Mouse (Mus musculus) liver, postnatal 0 days (tissue): ENCODE data around the gene Ttc19. TPM values are rescaled to one million over a fixed set of nuclear protein-coding genes. Genes with fewer than 3 reads are reported as not detected.

Experiments used
- ATAC-seq: fragments of 200-750 bp; cut with Nextera tagmentation; 2 replicates; pipeline ENCODE4 v1.8.0; 2017; ENCODE audit warnings: mild to moderate bottlenecking, moderate library complexity
- DNase-seq: peaks from one replicate; pipeline ENCODE4 v3.0.0-alpha.2; 2016
- H3K27ac ChIP-seq: fragments of 300-500 bp; sonication (generic); 2 replicates; pipeline ENCODE4 v1.5.1; 2014; ENCODE audit warnings: antibody characterized with exemption, moderate library complexity, mild to moderate bottlenecking, low read depth
- H3K27me3 ChIP-seq: fragments of 300-500 bp; sonication (generic); 2 replicates; pipeline ENCODE4 v1.6.1; 2014; ENCODE audit warnings: low read length, control low read depth, mixed read lengths; ENCODE audit not compliant: insufficient read depth
- H3K36me3 ChIP-seq: fragments of 300-500 bp; sonication (generic); replicated peaks from 2 replicates; pipeline ENCODE4 v1.6.1; 2014; ENCODE audit warnings: mild to moderate bottlenecking, control low read depth, low read length, moderate library complexity, mixed read lengths; ENCODE audit not compliant: insufficient read depth
- H3K4me1 ChIP-seq: fragments of 300-500 bp; sonication (generic); 2 replicates; pipeline ENCODE4 v1.6.1; 2014; ENCODE audit warnings: antibody characterized with exemption, mild to moderate bottlenecking, control low read depth; ENCODE audit not compliant: insufficient read depth
- H3K4me2 ChIP-seq: fragments of 300-500 bp; sonication (generic); 2 replicates; pipeline ENCODE4 v1.6.1; 2014; ENCODE audit warnings: low read depth, mild to moderate bottlenecking, low read length, moderate library complexity, mixed read lengths
- H3K4me3 ChIP-seq: fragments of 300-500 bp; sonication (generic); 2 replicates; pipeline ENCODE4 v1.5.1; 2014; ENCODE audit warnings: low read depth, low read length
- H3K9ac ChIP-seq: fragments of 300-500 bp; sonication (generic); replicated peaks from 2 replicates; pipeline ENCODE4 v1.6.1; 2014; ENCODE audit warnings: mild to moderate bottlenecking, moderate library complexity
- H3K9me3 ChIP-seq: fragments of 300-500 bp; sonication (generic); 2 replicates; pipeline ENCODE4 v1.6.1; 2016; ENCODE audit warnings: mild to moderate bottlenecking, control low read depth, low read length, mixed read lengths
- CTCF ChIP-seq: sonication (generic); IDR thresholded peaks from 2 replicates; pipeline ENCODE4 v1.5.1; 2016; ENCODE audit warnings: antibody characterized with exemption, low read depth
- EP300 ChIP-seq: IDR thresholded peaks from 2 replicates; pipeline ENCODE4 v1.6.1; 2016; ENCODE audit warnings: antibody characterized with exemption, low read depth, mild to moderate bottlenecking
- WGBS: fragments of 180-500 bp; shearing (Covaris S2); extraction: QIAGEN DNeasy Blood & Tissue Kit; methylation state at CpG from one replicate; pipeline ENCODE4 v1.1.7; 2014; ENCODE audit not compliant: insufficient replicate concordance; 5-methylcytosine and 5-hydroxymethylcytosine counted together
- polyA plus RNA-seq: library from polyadenylated mRNA; unstranded; fragments of >200 nt; fragmentation: Nextera tagmentation; extraction: Ambion mirVana; gene quantifications from 2 replicates; pipeline ENCODE4 v1.2.1, GENCODE M21; 2015

Ttc19 gene
- polyA plus RNA-seq, result 4.8 and 4.9 TPM in 2 replicates

DNA sequence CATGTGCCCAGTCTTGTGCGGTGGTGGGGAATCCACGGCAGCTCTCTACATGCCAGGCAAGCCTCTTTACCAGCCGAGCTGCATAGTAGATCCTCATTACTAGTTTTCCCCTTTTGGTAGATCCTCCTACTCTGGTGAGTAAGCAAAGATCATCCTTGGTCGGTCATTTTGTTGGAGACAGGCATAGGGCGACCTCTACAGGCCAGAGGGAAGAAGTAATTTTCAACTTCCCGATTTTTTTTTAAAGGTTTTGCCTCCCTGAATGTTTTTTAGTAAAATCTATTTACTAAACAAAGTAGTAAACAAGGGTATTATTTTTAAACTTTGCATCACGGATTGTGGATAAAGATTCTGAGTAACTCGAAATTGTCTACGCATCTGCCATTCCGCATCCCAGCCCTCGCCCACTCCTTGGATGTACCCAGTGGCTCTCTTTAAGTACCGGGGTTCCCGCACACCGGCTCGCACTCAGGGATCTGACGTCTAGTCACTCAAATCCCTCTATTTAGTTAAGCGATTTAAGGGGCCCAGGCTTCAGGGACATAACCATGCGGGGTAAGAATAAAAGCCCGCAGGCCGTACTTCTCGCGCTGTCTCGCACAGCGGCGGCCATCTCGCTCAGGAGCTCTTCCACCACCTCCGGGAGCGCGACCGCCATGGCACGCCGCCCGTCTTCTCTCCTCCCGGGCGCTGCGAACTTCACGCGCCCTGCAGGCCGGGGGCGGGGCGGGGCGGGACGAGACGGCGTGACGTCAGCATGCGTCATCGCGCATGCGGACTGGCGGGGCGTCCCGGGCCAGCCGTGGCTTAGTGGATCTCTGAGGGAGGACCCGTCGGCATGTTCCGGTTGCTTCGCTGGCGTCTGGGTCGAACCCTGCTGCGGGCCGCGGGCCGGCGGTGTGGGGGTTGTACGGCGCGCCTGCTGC lies at the start of gene Ttc19, which contains the start of gene Zswim7:
Ttc19 (plus strand) TSS at position 799 of the 926 bp plus-strand sequence.
Zswim7 (minus strand) TSS at position 701 of the 926 bp plus-strand sequence.
- H3K9me3 ChIP-seq, result no peaks in the 10 kb centered on the region
- peak; percentile 97 for DNase-seq
- WGBS, result under 1% methylated on average over 65 of the region's 68 CpGs
- peaks cover 11% of the 10 kb centered on the region for H3K36me3 ChIP-seq
- TF ChIP-seq CTCF, result peak; percentile 89
- no peak for TF ChIP-seq EP300
- H3K4me2 ChIP-seq, result peak within 1 kb of the TSS; percentile 93
- H3K4me1 ChIP-seq, result peaks cover 7% of the 10 kb centered on the region
- H3K9ac ChIP-seq, result peak within 1 kb of the TSS; percentile 85
- peak within 1 kb of the TSS; percentile 97 for H3K27ac ChIP-seq
- no peaks in the 10 kb centered on the region for H3K27me3 ChIP-seq
- ATAC-seq, result peak; percentile 93
- peak within 1 kb of the TSS; percentile 73 for H3K4me3 ChIP-seq

DNA sequence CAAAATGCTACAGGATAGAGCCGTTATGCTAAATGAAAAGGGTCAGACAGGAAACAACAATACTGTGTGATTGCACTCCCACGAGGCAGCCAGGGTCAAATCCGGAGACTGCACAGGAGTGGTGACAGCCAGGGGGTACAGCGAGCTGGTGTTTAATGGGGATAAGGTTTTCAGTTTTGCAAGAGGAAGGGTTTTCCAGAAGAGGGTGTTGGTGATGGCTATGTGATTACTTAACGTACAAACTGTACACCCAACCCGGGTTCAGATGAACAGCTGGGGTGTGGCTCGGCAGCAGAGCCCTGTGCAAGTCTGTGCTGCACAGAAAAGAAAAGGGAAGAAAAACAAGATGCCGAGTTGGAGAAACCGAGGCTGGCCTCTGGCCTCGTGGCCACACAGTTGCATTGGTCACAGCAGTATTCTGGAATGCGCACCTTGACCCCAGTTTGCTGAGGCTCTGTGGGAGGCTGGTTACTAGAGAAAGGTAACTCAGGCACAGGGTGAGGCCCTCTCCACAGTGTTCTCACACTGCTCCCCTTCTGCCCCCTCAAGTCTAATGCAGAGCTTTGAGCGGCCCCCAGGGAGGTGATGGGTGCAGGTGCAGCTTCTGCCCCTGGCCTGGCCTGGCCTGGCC lies 40.5 kb upstream of the Ttc19 start:
- ATAC-seq, result no peak
- H3K9me3 ChIP-seq, result no peaks in the 10 kb centered on the region
- 52% methylated on average over 12 of the region's 12 CpGs for WGBS
- H3K27ac ChIP-seq, result no peak overlapping the region
- no peak for DNase-seq
- no peak overlapping the region for H3K4me2 ChIP-seq
- peaks cover 6% of the 10 kb centered on the region; the same call in 1 of the 2 replicates for H3K4me1 ChIP-seq
- H3K27me3 ChIP-seq, result no peaks in the 10 kb centered on the region
- no peak for TF ChIP-seq CTCF
- no peak for TF ChIP-seq EP300
- no peak overlapping the region for H3K4me3 ChIP-seq
- H3K9ac ChIP-seq, result no peak overlapping the region
- H3K36me3 ChIP-seq, result no peaks in the 10 kb centered on the region

DNA sequence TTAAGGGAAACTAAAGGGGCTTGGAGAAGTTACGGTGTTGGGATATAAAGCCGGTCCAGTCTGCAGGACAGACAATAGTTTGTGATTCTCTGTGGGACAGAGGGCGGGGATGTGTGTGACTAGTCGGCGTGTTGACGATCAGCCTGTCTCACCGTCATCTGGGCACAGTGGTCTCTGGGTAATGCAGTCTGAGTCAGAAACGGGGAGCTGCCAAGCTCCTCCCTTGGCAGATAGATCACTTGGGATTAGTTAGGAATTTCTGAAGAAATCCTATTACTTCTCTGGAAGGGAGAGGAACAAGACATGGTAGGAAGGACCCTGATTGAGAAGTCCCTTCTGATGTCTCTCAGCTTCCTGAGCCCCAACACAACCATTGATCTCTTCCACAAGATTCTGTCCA lies 37.4 kb upstream of the Ttc19 start:
- no peak for DNase-seq
- WGBS, result 76% methylated on average over 8 of the region's 8 CpGs
- ATAC-seq, result no peak

DNA sequence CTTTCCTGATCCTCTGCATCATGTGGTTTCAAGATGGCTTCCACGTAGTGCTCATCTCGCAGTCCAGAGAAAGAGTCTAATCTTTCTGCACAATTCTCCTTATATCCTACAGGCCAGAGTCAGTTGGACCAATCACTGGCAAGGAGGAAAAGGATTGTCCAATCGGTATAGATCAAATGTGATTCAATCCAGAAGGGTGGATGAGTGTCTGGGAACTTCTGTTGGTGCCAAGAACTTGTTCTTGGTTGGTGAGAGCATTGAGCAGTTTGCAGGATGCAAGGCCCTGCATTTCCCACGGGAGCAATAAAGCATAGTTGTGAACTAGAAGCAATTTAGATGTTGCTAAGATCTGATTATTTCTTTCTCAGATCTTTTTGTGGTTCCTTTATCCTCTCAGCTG lies 36.8 kb upstream of the Ttc19 start:
- Histone ChIP-seq H3K27ac (no peak overlapping the region), H3K4me3 (no peak overlapping the region), H3K4me2 (no peak overlapping the region), H3K9ac (no peak overlapping the region), H3K36me3 (no peaks in the 10 kb centered on the region), H3K4me1 (peaks cover 19% of the 10 kb centered on the region), H3K9me3 (no peaks in the 10 kb centered on the region), H3K27me3 (peaks cover 23% of the 10 kb centered on the region)
- WGBS, result 78% methylated on average over 4 of the region's 4 CpGs
- ATAC-seq (no peak), DNase-seq (no peak)
- TF ChIP-seq EP300, result no peak
- no peak for TF ChIP-seq CTCF

More for the DNA sequence above, 37.4 kb upstream of the Ttc19 start:
- H3K36me3 ChIP-seq, result no peaks in the 10 kb centered on the region
- no peak overlapping the region for H3K4me2 ChIP-seq
- H3K9me3 ChIP-seq, result no peaks in the 10 kb centered on the region
- H3K27me3 ChIP-seq, result peaks cover 17% of the 10 kb centered on the region
- H3K4me1 ChIP-seq, result peaks cover 13% of the 10 kb centered on the region
- no peak overlapping the region for H3K4me3 ChIP-seq
- H3K9ac ChIP-seq, result no peak overlapping the region
- no peak overlapping the region for H3K27ac ChIP-seq
- TF ChIP-seq CTCF (no peak), EP300 (no peak)

DNA sequence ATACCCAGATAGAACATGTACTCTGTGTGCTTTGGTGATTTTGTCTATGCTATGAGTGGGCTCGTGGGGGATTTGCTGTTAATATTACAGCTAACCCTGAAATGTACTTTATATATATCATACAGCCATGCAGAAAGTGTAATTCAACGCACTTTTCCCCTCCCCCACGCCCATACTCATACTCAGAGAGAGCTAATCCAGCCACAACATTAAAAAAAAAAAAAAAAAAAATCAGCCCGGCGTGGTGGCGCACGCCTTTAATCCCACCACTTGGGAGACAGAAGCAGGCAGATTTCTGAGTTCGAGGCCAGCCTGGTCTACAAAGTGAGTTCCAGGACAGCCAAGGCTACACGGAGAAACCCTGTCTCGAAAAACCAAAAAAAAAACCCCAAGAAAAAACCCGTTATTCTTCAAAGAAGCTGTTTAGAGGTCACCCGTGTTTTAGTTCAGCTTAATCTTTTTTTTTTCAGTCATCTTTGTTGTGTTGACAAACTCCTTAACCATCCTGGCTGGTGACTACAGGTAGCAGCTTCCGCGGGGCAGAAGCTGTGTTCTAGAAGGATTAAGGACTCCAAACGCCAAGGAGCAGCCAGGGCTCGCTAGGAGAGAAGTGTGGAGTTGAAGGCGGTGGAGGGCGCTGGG lies 33.4 kb upstream of the Ttc19 start:
- H3K9me3 ChIP-seq, result no peaks in the 10 kb centered on the region
- H3K4me3 ChIP-seq, result peak overlapping the region; percentile 60
- DNase-seq (no peak), ATAC-seq (no peak)
- no peak overlapping the region for H3K9ac ChIP-seq
- H3K4me2 ChIP-seq, result peak overlapping the region; percentile 97
- no peak overlapping the region for H3K27ac ChIP-seq
- WGBS, result 30% methylated on average over 18 of the region's 18 CpGs
- TF ChIP-seq EP300 (no peak), CTCF (no peak)
- no peaks in the 10 kb centered on the region for H3K36me3 ChIP-seq
- peaks cover 16% of the 10 kb centered on the region for H3K4me1 ChIP-seq
- peaks cover 41% of the 10 kb centered on the region for H3K27me3 ChIP-seq
